Mouse (Mus musculus) central nervous system, embryonic 14 days (tissue): ENCODE data around the gene Gdi1. TPM values are rescaled to one million over a fixed set of nuclear protein-coding genes. Genes with fewer than 3 reads are reported as not detected.

Source experiments
- polyA plus RNA-seq: library from polyadenylated mRNA; depleted of rRNA; stranded (reverse); fragments of >200 nt; gene quantifications from 2 replicates; pipeline ENCODE4 v1.2.3, GENCODE M21; 2012; rRNA removed

Gdi1 gene
- polyA plus RNA-seq, result 1,288 and 1,327 TPM in 2 replicates

GRCm38 (mm10) chrX:74304867-74305700 lies at the start of gene Gdi1:
Gene Gdi1 (plus strand): TSS chrX:74304998.

DNA sequence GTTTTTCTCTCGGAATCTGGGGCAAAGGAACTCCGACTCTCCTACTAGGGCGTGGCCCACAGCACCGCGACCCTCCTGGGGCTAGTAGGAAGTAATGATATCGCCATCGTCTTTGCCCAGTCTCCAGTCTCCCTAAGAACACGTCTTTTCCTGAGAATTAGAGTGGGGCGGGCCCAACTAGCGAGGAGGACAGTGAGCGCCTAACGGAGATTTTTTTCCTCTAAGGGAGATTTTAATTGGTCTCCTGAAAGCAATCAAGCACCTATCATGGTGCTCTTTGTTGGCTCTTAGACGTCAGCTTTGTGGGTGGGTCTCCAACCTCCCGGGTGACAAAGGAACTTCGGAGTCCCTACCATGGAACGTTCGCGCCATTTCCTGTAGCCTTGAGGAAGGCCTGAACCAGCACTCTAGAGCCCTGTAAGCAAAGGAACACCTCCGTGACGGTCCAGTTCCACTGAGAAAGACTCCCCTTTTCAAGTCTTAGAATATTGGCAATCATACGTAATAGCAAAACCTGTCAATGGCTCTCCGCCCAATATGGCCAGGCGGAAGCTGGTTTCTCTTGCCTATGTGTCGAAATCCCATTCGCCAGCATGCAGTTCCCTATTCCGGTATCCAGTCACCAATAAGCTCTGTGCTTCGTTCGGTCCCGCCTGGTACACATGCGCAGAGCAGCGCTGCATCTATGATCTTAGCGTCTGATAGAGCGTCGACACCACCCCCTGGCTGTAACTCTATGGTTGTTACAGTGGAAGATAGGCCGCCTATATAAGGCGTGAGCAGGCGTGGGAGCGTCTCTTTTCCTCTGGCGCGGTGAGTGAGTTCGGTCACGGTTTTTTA lies 34.5 kb upstream of the Gdi1 start, which contains the start of gene Rpl10:
TSS of gene Rpl10 (plus strand) at position 751 of the 840 bp plus-strand sequence.

GRCm38 (mm10) chrX:74281732-74282394 lies 22.9 kb upstream of the Gdi1 start, which contains the start of the genes Taz and Dnase1l1:
Gene Taz (plus strand): TSS chrX:74281912.
Gene Dnase1l1 (minus strand): TSS chrX:74282337.

DNA sequence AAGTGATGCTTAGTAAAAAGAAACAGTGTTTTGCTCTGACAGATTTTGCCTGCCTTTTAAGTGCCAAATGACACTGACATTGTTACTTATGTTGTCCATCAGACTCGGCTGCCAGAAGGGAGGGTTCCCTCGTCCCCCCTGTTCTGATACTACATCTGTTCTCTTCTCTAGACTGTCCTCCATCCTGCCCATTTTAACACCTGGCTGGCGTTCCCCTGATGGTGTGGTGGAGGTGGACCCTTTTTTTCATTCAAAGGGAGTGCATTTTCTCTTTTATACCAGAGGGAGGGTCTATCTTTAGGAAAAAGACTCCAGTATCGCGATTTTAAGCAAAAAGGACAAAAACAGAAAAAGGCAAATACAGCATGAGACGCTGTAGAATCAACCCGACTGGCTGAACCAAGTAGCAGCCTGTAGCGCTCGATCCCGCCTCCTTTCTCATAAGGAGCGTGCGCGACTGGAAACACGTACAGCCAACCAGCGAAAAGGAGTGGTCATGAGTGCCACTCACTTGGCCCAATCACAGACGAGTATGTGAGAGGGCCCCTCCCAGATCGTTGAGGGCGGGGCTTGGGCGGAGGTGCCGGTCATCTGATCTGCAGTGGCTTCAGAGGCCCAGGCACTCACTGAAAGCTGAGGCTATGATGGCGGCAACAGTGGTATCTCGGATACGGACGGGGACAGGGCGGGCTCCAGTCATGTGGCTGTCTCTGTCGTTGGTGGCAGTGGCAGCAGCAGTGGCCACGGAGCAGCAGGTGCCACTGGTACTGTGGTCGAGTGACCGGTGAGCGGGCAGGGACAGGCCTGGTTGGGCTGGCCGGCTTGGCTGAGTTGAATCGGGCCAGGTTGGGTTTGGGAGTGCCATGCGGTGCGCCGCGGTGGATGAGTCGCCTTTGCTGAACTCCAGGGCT lies 8.0 kb upstream of the Gdi1 start, which contains the start of gene Atp6ap1:
TSS of gene Atp6ap1 (plus strand) at position 560 of the 911 bp plus-strand sequence.

DNA sequence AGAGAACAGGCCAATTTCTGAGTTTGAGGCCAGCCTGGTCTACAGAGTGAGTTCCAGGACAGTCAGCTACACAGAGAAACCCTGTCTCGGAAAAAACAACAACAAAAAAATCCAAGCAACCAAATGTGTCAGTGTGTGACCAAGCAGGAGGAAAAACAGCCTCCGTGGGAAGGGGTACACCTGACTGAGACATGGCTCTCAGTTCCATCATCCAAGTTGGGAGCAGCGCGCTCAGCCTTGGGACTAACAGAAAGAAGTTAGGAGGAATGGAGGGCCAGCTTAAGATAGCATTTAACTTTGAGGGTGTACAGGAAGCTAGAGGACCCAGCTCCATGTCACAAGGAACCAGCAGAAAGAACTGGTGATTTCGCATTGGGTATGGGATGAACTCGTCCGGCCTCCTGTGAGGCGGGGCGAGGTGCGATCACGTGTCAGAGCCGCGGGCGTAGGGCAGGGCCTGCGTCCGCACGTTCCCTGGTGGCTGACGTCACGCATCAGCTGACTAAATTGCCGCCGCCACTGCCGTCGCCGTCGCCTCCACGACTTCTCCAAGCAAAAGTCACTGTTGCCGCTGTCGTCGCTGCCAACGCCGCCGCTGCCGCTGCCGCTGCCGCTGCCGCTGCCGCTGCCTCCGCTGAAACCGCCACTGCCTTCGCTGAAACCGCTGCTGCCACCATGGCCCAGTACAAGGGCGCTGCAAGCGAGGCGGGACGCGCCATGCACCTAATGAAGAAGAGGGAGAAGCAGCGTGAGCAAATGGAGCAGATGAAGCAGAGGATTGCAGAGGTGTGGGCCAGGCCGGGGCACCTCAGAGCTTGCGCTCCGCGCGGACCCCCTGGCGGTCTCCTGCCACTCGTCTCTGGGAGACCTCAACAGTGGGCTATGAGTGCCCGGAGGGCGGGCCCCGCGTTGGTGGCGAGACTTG lies 8.0 kb downstream of the Gdi1 start, which contains the start of gene Fam50a:
TSS of gene Fam50a (plus strand) at position 494 of the 925 bp plus-strand sequence.

DNA sequence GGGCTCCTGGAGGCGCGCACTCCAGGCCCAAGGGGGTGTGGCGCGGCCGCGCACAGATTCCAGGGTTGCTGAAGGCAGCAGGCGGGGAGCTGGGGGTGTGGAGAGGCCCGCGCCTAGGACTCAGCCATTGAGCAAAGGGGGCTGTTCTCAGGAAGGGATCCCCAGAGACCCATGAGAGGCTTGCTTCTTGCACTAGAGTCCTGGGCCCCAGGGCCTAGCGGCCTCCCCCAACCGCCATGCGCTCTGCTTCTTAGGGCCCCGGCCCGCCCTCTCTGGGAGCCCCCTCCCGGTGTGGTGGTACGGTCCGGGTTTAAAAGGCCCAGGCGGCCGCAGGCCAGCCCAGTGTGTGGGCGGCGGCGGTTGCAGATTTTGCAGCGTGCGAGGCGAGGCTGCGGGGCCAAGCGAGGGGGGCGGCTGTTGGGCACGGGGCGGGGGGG lies 23.9 kb downstream of the Gdi1 start, which contains the start of gene Plxna3:
TSS of gene Plxna3 (plus strand) at position 342 of the 437 bp plus-strand sequence.

DNA sequence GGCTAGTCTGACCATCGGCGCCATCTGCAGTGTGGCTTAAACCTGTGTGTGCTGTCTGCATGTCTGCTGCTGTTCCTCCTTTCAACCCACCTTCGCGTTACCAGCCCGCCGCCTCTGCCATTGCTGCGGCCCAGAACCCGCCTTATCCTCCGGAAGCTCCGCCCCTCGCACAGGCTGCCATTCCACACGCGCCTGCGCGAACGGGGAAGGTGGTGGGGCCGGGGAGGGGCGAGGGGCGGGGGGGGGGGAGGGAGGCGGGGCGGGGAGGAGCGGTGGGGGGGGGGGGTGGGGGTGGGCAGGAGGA lies 48.6 kb downstream of the Gdi1 start, which contains the start of gene Lage3:
TSS of gene Lage3 (minus strand) at position 152 of the 304 bp plus-strand sequence.

Other genes starting within 250 kb of the Gdi1 start
- gene Opn1mw, start 177.5 kb upstream of the Gdi1 start, polyA plus RNA-seq, result 0.13 TPM in 1 of 2 replicates, not detected in the other
- gene Mecp2, start 169.6 kb upstream of the Gdi1 start, polyA plus RNA-seq, result 25.4 and 27.4 TPM in 2 replicates
- gene Tex28, start 137.2 kb upstream of the Gdi1 start, polyA plus RNA-seq, result not detected in 2 replicates
- gene Tktl1, start 127.7 kb upstream of the Gdi1 start, polyA plus RNA-seq, result not detected in 2 replicates
- 442 and 468 TPM in 2 replicates for gene Flna, start 55.2 kb upstream of the Gdi1 start, polyA plus RNA-seq
- 87.2 and 92.3 TPM in 2 replicates for gene Emd, start 50.3 kb upstream of the Gdi1 start, polyA plus RNA-seq
- gene Rpl10, start 34.2 kb upstream of the Gdi1 start, polyA plus RNA-seq, result 1,398 and 1,478 TPM in 2 replicates
- 94.8 and 95.4 TPM in 2 replicates for gene Taz, start 23.1 kb upstream of the Gdi1 start, polyA plus RNA-seq
- 5.3 and 7.1 TPM in 2 replicates for gene Dnase1l1, start 22.7 kb upstream of the Gdi1 start, polyA plus RNA-seq
- 262 and 275 TPM in 2 replicates for gene Atp6ap1, start 7.9 kb upstream of the Gdi1 start, polyA plus RNA-seq
- gene Fam50a, start 8.0 kb downstream of the Gdi1 start, polyA plus RNA-seq, result 48.8 and 49.0 TPM in 2 replicates
- gene Plxna3, start 24.1 kb downstream of the Gdi1 start, polyA plus RNA-seq, result 261 and 268 TPM in 2 replicates
- gene Lage3, start 48.6 kb downstream of the Gdi1 start, polyA plus RNA-seq, result 87.3 and 99.6 TPM in 2 replicates
- 56.7 and 57.7 TPM in 2 replicates for gene Ubl4a, start 68.2 kb downstream of the Gdi1 start, polyA plus RNA-seq
- gene Slc10a3, start 68.4 kb downstream of the Gdi1 start, polyA plus RNA-seq, result 5.7 and 7.1 TPM in 2 replicates
- 36.2 and 39.6 TPM in 2 replicates for gene Fam3a, start 88.3 kb downstream of the Gdi1 start, polyA plus RNA-seq
- gene Ikbkg, start 88.3 kb downstream of the Gdi1 start, polyA plus RNA-seq, result 18.0 and 19.5 TPM in 2 replicates
- gene G6pdx, start 124.2 kb downstream of the Gdi1 start, polyA plus RNA-seq, result 44.7 and 48.8 TPM in 2 replicates
- gene Gm6880, start 176.4 kb downstream of the Gdi1 start, polyA plus RNA-seq, result 0.12 TPM in 1 of 2 replicates, not detected in the other